Mouse (Mus musculus): ENCODE measurements around the gene Serpinb9. TPM values are rescaled to one million over a fixed set of nuclear protein-coding genes. Genes with fewer than 3 reads are reported as not detected.
"Not testable (repeated sequence)": the region's sequence is repeated elsewhere in the genome, so short reads cannot be mapped to it uniquely, and the experiment has no call there.

Gene Serpinb9
- total RNA-seq, 2 experiments from 2014 or later = 3.6 to 3.9 TPM

GRCm38 (mm10) chr13:33003523-33004413 lies 718 bp downstream of the Serpinb9 start:
- DNase-seq = no peak

- DNase-seq = peak; percentile 77
Measured at GRCm38 (mm10) chr13:33004414-33005105, 1.5 kb downstream of the Serpinb9 start.

- DNase-seq = no peak
Measured at GRCm38 (mm10) chr13:33005501-33006075, 2.5 kb downstream of the Serpinb9 start.

DNA sequence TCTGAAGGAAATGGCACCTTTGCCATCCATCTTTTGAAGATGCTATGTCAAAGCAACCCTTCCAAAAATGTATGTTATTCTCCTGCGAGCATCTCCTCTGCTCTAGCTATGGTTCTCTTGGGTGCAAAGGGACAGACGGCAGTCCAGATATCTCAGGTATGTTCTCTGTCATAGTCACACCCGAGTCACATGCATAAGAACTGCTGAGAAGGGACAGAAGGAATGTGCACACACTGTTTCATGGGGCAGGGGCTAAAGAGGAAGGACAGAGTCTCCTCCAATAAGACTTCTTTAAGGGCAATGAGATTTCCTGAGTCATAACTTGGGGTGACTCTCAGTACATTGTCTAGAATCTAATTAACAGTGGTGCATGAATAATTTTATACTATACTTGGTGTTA lies 3.5 kb downstream of the Serpinb9 start:
- DNase-seq = no peak

GRCm38 (mm10) chr13:33012395-33012794 lies 9.3 kb downstream of the Serpinb9 start:
- no peak for DNase-seq

GRCm38 (mm10) chr13:33013271-33013670 lies 10.2 kb downstream of the Serpinb9 start:
- no peak for DNase-seq

DNA sequence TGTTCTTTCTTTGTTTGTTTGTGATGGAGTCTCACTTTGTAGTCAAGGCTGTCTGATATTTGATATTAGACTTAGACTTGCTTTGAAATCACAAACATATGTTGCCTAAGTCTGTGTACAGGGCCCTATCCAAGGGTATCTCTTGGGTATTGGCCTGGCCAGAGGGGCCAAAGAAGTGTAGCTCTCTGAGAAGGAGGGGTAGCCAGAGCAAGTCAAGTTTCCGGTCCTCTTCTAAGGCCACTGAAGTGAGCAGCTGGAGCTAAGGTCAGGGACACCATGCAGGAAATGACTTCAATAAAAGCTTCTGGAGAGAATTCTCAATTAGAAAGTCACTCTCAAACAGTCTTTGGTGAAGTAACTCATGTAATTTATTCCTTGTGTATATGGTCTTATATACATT lies 19.3 kb downstream of the Serpinb9 start:
- no peak for DNase-seq

DNA sequence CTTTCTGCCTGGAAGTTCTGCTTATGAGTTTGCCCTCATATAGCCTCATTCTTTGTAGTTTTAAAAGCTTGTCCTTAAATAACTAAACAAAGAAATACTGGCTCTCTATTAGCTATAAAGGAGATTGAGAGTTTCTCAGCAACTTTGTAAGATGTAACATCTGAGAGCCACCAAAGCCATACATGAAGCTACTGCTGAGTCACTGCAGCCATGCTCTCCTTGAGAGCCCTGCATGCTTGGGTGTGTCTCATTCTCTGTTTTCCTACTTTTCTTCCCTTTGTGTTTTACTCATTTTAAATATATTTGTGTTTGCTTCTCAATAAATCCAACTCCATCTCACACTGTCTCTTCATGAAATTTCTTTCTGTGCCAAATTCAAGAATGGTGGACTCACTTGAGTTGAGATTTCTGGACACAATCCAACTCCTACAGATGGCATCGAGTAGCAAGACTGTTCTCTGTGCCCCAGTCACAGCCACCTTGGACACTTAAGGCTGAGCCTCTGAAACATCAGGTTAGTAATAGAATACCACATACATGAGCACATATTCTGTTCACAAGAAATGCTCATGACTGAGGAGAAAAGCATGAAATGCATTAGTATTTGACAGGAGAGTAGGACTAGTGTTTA lies 23.5 kb downstream of the Serpinb9 start:
- DNase-seq = no peak

DNA sequence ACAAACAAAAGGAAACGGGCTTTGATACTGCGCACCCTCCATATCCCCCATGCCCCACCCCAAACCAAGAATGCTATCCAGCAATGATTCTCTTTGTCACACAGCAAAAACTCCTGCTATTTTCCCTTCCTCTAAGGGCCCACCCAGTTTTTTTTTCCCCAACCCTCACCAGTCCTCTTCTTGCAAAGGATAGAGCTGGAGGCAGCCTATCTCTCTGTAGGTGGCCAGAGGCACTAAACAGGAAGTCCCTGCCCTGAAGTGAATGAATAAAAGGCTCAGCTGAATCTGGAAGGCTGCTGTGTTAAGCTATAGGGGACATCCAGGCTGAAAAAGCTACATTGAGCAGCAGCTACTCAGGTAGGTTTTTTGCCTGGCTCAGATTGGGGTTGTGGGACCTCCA lies 24.2 kb downstream of the Serpinb9 start, which contains the start of gene Serpinb9b:
Gene Serpinb9b, plus strand, starts transcription at position 173 of the 400 bp plus-strand sequence.
- no peak for DNase-seq

- no peak for DNase-seq
Measured at GRCm38 (mm10) chr13:33028146-33028545, 25.1 kb downstream of the Serpinb9 start.

DNA sequence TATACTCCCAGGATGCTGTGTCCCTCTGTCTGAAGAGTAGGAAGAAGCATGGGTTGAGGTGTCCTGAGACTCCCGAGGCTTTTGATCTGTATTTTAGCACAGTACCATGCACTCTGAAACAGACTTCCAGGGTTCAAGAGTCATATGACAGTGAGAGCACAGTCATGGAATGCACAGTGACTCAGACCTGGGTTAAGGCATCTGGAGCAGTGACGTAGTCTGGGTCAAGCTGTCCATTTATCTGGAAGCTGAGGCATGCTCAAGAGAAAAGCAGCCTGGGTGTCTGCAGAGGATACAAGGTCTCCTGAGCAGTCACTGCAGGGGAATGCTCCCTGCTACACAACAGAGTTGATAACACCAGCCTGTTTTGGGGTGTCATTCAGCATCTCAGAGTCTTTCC lies 25.5 kb downstream of the Serpinb9 start:
- DNase-seq = no peak

GRCm38 (mm10) chr13:33029478-33029877 lies 26.4 kb downstream of the Serpinb9 start:
- not testable (repeated sequence) for DNase-seq

- DNase-seq = no peak
Measured at GRCm38 (mm10) chr13:33030281-33030680, 27.2 kb downstream of the Serpinb9 start.

- DNase-seq = no peak
Measured at GRCm38 (mm10) chr13:33035506-33035905, 32.5 kb downstream of the Serpinb9 start.

DNA sequence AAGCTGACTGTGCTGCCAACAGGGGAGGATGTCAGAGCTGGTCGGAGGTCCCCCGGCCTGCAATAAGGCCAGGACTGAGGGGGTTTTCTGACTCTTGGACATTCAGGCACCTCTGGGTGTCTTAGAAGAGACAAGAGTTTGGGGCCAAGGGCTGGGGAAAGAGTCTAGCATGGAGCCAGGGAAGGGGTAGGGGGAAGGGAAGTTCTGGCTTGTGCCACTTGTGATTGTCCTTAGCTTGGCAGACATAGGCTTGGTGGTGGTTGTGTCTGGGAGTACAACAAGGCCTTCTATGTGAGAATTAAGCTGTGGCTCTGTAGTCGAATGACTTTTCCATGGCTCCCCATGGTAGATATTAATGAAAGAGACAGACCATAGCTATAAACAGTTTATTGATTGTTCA lies 40.5 kb downstream of the Serpinb9 start:
- DNase-seq = no peak

DNA sequence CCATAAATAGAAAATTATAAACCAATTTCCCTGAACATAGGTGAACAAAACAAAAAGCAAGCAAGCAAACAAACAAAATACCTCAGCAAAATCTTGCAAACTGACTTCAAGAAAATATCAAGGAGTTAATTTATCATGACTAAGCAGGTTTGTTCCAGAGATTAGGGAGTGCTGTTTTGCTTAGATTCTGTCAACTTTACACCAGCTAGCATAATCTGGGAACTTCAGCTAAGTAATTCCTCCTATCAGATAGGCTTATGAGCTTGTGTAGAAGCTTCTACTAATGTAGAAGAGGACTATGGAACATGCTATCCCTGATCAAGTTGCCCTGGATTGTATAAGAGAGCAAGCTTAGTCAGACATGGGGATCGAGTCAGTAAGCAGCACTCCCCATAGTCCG lies 44.2 kb downstream of the Serpinb9 start:
- DNase-seq = no peak

- no peak for DNase-seq
Measured at GRCm38 (mm10) chr13:33048187-33048586, 45.1 kb downstream of the Serpinb9 start.

- no peak for DNase-seq
Measured at GRCm38 (mm10) chr13:33051697-33052096, 48.6 kb downstream of the Serpinb9 start.

GRCm38 (mm10) chr13:33063048-33063447 lies 60.0 kb downstream of the Serpinb9 start:
- no peak for DNase-seq
